Mouse (Mus musculus): ENCODE data around the gene Gm10912.
"Not testable (repeated sequence)": the region's sequence is repeated elsewhere in the genome, so short reads cannot be mapped to it uniquely, and the experiment has no call there.

The Gm10912 gene

DNA sequence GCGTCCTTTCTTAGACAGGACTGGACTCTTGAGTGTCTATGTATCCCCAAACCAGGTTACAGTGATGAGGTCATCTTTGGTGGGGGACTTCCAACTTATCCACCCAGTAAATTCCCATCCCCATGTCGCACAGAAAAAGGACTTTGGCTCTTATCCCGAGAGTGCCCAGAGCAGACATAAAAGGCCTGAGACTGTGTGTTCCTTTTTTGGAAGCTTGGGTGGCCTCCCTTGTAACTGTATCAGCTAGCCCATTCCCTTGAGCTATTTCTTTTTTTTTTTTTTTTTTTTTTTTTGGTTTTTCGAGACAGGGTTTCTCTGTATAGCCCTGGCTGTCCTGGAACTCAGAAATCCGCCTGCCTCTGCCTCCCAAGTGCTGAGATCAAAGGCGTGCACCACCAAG is at the start of gene Gm10912:
TSS of gene Gm10912 (plus strand) at position 301 of the 400 bp plus-strand sequence.
- not testable (repeated sequence) for DNase-seq

- DNase-seq = no peak
Observed at GRCm38 (mm10) chr2:104023096-104023495, 42.5 kb upstream of the Gm10912 start.

DNA sequence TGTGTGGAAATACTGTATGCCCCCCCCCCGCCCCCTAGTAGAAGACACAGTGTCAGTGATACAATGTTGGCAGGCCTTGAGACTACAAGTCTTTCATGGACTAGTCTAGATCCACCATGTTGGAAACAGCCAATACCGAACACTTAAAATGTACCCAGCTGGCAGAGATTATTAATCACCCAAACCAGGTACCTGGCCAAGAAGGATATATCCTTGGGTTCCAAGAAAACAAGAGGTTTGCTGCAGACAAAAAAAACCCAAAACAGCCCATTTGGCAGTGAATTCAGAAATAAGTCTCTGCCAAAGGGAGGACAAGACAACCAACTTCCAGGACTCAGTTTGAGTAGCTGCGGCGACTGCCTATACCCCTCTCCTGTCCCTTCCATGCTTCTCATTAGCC is 41.0 kb upstream of the Gm10912 start:
- no peak for DNase-seq

DNA sequence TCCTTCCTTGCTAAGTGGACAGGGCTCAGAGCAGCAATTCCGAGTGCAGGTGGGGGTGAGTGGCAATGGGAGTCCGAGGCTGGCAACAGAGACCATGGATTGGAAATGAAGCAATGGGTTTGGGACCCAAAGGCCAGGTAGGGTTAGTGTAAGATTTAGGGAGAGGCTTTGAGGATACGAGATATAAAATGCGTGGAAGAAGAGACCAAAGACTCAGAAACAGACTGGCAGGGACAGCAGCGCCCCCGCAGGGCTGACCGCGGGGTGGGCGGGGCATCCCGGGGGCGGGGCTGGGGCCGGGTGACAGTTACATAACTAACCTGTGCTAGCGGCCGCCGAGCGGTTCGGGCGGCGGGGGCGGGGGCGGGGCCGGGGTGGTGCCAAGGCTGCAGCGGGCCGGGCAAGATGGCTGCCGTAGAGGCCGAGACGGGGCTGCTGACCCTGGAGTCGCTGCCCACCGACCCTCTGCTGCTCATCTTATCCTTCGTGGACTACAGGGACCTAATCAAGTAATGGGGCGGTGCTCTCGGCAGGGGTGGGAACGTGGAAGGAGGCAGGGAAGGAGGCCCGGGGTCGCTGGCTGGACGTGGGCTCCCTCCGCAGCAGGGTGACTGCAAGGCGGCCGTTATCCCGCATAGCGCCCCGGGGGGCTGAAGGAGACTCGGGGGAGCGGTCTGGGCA is 38.0 kb upstream of the Gm10912 start, which contains the start of gene Fbxo3:
TSS of gene Fbxo3 (plus strand) at position 264 of the 681 bp plus-strand sequence.
- peak; percentile 92 to 95 for DNase-seq

DNA sequence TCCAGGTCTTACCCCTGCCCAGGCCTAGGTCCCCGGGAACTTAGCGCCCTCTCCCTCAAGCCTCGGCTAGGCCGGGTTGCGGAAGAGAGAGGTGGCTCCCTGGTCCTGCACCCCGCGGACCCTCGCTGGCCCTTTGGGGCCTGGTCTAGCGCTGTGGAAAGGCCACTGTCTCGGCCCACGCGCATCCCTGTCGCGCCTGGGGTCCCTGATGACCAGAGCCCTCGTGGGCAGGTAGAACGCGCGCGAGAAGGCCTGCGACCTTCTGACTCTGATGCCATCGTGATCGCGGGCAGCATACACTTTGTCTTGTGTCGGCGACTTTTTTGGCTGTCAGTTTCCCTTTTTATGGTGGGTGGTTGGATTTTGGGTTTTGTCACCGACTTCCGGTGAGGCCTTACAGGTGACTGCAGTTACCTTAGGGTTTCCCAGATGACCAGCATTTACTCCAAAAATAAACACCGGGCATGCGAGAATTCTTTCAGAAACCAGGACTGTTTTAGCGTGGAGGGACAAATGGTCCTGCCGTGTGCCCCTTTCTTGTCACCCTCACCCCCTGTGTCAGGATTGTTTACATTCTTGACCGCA is 37.4 kb upstream of the Gm10912 start, which contains the start of gene 4931422A03Rik:
TSS of gene 4931422A03Rik (minus strand) at position 223 of the 585 bp plus-strand sequence.
- DNase-seq = no peak

GRCm38 (mm10) chr2:104029074-104029473 is 36.6 kb upstream of the Gm10912 start:
- DNase-seq = no peak

DNA sequence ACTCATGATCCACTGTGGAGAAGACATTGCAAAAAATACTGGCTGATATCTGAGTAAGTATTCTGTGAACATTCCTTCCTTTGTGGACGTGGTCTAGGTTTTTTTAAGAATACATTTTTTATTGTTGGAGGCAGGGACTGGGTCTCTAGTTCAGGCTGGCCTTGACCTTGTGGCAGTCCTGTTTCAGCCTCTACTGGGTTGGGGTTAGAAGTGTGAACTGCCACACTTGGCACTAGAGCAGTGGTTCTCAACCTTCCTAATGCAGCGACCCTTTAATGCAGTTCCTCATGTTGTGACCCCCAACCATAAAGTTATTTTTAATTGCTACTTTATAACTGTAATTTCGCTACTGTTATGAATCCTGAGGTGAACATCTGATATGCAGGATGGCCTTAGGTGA is 35.2 kb upstream of the Gm10912 start:
- DNase-seq = no peak

- DNase-seq = no peak
Observed at GRCm38 (mm10) chr2:104032056-104032455, 33.6 kb upstream of the Gm10912 start.

- DNase-seq = peak; percentile 74 to 76
Observed at GRCm38 (mm10) chr2:104034832-104035472, 30.7 kb upstream of the Gm10912 start.

GRCm38 (mm10) chr2:104035595-104035994 is 30.0 kb upstream of the Gm10912 start:
- no peak for DNase-seq

- no peak for DNase-seq
Observed at GRCm38 (mm10) chr2:104036316-104036715, 29.3 kb upstream of the Gm10912 start.

GRCm38 (mm10) chr2:104038236-104038635 is 27.4 kb upstream of the Gm10912 start:
- no peak for DNase-seq

GRCm38 (mm10) chr2:104041632-104042031 is 24.0 kb upstream of the Gm10912 start:
- peak; percentile 11 to 13 for DNase-seq

DNA sequence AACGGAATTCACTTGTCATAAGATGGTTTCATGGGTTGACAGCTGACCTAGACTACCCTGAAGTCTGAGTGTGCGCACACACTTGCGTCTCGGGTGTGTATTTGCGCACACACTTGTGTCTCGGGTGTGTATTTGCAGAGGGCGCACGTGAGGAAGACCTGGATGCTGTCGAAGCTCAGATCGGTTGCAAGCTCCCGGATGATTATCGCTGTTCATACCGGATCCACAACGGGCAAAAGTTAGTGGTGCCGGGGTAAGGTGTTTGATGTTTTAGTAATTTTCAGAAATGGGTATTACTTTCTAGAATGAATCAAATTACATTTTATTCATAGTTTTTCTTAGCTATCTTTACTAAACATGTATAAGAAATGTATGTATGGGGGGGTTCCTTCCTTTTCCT is 22.9 kb upstream of the Gm10912 start:
- DNase-seq = no peak

GRCm38 (mm10) chr2:104043624-104044478 is 21.8 kb upstream of the Gm10912 start:
- no peak for DNase-seq

GRCm38 (mm10) chr2:104044479-104045080 is 21.0 kb upstream of the Gm10912 start:
- DNase-seq = no peak

GRCm38 (mm10) chr2:104058381-104058780 is 7.2 kb upstream of the Gm10912 start:
- no peak for DNase-seq

DNA sequence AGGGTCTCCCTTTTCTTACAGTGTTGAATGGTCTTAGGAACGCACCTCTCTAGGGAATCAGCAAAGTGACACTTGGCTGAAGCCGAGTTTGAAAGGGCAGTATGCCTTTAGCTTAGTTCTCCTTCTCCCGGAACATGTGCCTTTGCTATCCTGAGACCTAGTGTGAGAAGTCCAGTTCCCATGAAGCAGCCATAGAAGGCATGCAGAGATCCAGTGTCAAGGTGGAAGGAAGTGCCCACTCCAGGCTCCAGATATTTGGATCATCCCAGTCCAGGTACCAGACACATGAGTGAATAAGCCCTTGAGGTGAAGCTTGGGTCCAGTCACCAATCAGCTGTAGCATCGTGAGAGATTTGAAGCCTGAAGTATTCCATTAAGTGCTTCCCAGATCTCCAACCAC is 6.7 kb upstream of the Gm10912 start:
- DNase-seq = no peak

DNA sequence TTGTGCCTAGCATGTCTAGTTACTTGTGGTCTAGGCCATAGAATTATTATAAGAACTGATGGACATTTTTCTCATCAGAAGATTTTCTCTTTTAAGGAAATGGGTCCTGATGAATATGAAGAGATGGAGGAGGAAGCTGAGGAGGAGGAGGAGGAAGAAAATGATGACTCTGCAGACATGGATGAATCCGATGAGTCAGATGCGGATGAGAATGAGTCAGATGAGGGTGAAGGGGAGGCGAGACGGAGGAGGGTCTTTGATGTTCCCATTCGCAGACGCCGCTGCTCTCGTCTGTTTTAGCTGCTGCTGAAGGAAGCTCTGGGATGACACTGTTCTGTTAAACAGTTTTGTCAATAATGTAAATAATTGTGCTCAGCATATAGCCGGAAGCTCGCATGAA is 5.8 kb upstream of the Gm10912 start:
- no peak for DNase-seq

GRCm38 (mm10) chr2:104060996-104061395 is 4.6 kb upstream of the Gm10912 start:
- DNase-seq = no peak

DNA sequence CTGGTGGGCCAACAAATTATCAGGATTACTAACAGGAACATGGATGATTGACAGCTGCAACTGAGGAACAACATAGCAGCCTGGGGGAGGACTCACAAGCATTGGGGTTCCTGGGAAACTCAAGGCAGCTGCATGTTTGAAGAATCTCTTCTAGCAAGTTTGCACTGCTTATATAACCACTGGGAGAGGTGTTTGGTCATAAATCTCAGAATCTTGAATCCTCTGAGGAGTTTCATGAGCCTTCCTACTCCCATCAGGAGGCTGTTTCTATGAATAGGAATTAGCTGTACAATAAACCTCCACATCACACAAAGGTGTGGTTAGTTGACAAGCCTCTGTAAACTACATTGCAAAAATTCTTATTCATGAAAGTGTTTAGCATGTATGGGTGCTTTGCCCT is 3.0 kb upstream of the Gm10912 start:
- no peak for DNase-seq

GRCm38 (mm10) chr2:104064152-104064551 is 1.5 kb upstream of the Gm10912 start:
- DNase-seq = no peak

- DNase-seq = not testable (repeated sequence)
Observed at GRCm38 (mm10) chr2:104068450-104068849, 2.8 kb downstream of the Gm10912 start, which contains the start of gene Gm10799. Gm10799 (minus strand) TSS chr2:104068550.

Data from kidney, postnatal 4 days (tissue).